Mouse (Mus musculus) limb, embryonic 13.5 days (tissue): ENCODE results near the gene Kirrel3. TPM values are rescaled to one million over a fixed set of nuclear protein-coding genes. Genes with fewer than 3 reads are reported as not detected.

ENCODE experiments used
- ATAC-seq: fragments of 200-750 bp; cut with Nextera tagmentation; 2 replicates; pipeline ENCODE4 v1.8.0; 2017; ENCODE audit warnings: low read depth, moderate number of reproducible peaks, moderate TSS enrichment; ENCODE audit not compliant: low FRiP score
- H3K27ac ChIP-seq: fragments of 300-500 bp; sonication (generic); 2 replicates; pipeline ENCODE4 v1.5.1; 2015; ENCODE audit warnings: inconsistent platforms, mild to moderate bottlenecking, moderate library complexity
- H3K27me3 ChIP-seq: fragments of 300-500 bp; sonication (generic); 2 replicates; pipeline ENCODE4 v1.6.1; 2015; ENCODE audit warnings: mild to moderate bottlenecking, inconsistent platforms
- H3K36me3 ChIP-seq: fragments of 300-500 bp; sonication (generic); 2 replicates; pipeline ENCODE4 v1.6.1; 2015; ENCODE audit warnings: inconsistent platforms, mild to moderate bottlenecking, moderate library complexity
- H3K4me1 ChIP-seq: fragments of 300-500 bp; sonication (generic); 2 replicates; pipeline ENCODE4 v1.6.1; 2015; ENCODE audit warnings: inconsistent platforms
- H3K4me2 ChIP-seq: fragments of 300-500 bp; sonication (generic); replicated peaks from 2 replicates; pipeline ENCODE4 v1.6.1; 2015; ENCODE audit warnings: inconsistent platforms, mild to moderate bottlenecking, moderate library complexity
- H3K4me3 ChIP-seq: fragments of 300-500 bp; sonication (generic); 2 replicates; pipeline ENCODE4 v1.5.1; 2015; ENCODE audit warnings: moderate library complexity, mild to moderate bottlenecking, inconsistent platforms
- H3K9ac ChIP-seq: fragments of 300-500 bp; sonication (generic); 2 replicates; pipeline ENCODE4 v1.6.1; 2015; ENCODE audit warnings: mild to moderate bottlenecking, inconsistent platforms
- H3K9me3 ChIP-seq: fragments of 300-500 bp; sonication (generic); 2 replicates; pipeline ENCODE4 v1.6.1; 2016; ENCODE audit warnings: inconsistent platforms
- WGBS: fragments of 180-500 bp; shearing (Covaris S2); methylation state at CpG from one replicate; pipeline ENCODE4 v1.1.7; 2015; 5-methylcytosine and 5-hydroxymethylcytosine counted together
- polyA plus RNA-seq: library from polyadenylated mRNA; unstranded; fragments of >200 nt; fragmentation: Nextera tagmentation; extraction: Ambion mirVana; gene quantifications from 2 replicates; pipeline ENCODE4 v1.2.1, GENCODE M21; 2015

The Kirrel3 gene
- polyA plus RNA-seq, 1 experiment from 2014 or later, result 20.8 TPM

DNA sequence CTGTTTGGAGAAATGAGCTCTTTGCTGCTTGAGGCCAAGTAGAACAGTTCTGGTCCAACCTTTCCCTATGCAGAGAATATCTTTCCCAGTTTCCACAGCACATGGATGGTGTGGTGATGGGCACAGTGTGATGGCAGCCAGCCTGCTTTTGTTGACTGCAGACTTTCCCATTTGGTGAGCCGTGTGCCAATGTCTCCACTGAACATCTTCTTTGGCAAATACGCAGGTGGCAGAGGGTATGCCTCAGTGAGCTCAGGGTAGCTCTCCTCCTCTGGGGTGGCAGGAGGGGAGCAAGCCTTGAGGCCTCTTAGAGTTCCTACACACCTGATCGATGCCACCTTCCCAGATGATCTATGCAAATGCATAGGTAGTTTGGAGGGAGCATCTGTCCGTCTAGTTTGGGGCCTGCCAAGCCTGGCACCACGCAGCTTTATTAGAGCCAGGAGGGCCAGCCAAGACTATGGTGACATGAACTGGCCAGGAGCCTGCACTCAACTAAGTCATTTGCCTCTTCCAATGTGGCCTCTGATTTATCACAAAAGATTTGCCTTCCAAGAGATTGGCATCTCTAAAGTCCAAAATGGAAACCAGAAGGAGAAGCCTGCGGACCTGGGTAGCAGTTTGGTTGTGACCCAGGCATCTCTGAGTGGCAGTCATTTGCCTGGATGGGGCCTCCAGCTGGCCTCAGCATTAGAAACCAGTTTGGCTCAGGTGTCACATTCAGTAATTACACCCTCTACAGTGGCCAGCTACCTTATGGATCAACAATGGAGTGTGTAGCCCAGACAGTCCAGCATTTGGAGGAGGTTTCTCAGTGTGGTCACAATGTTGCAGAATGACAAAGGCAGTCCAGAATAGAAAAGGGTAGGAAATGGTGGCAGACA lies 127.4 kb downstream of the Kirrel3 start:
- Histone ChIP-seq H3K4me2 (no peak overlapping the region), H3K9ac (no peak overlapping the region), H3K27ac (no peak overlapping the region), H3K9me3 (no peaks in the 10 kb centered on the region), H3K4me3 (no peak overlapping the region), H3K27me3 (no peaks in the 10 kb centered on the region), H3K36me3 (no peaks in the 10 kb centered on the region), H3K4me1 (peaks cover 19% of the 10 kb centered on the region)
- no peak for ATAC-seq
- 89% methylated on average over 6 of the region's 6 CpGs for WGBS

DNA sequence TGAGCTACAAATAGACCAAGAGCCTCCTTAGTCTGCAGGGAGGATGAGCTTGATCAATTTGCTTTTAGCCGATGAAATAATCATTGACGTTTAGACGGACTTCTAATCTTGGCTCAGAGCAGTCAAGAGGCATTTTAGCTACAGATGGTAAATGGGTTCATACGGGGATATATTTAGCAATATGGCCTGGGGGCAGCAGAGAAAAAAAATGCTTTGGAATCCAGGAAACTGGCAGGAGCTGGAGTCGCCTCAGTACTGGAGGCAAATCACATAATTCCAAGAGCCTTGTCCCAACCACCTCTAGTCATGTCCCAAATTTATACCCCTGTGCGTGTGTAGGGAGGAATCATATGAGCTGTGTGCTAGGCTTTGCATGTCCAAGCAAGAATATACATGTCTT lies 132.4 kb downstream of the Kirrel3 start:
- H3K4me3 ChIP-seq, result no peak overlapping the region
- H3K4me2 ChIP-seq, result no peak overlapping the region
- H3K27ac ChIP-seq, result no peak overlapping the region
- peaks cover 9% of the 10 kb centered on the region for H3K4me1 ChIP-seq
- H3K9me3 ChIP-seq, result no peaks in the 10 kb centered on the region
- no peak for ATAC-seq
- no peak overlapping the region for H3K9ac ChIP-seq
- 66% methylated on average over 6 of the region's 6 CpGs for WGBS
- H3K36me3 ChIP-seq, result no peaks in the 10 kb centered on the region
- no peaks in the 10 kb centered on the region for H3K27me3 ChIP-seq

DNA sequence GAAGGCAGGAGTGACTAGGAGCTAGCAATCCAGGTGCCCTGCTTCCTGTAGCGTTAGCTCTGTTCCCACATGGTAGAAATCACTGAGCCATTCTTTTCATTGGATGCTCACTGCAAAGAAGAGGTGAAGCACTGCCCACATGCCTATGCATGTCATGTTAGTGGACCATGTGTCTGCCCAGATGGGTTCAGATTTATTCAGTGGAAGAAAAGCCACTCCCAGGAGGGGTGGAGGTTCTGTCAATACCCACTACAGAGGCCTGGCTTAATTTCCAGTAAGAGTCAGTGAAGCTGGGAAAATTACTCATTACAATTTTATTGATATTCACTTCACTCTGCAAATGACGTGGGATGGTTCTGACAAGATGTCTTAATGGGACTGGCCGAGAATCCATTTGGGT lies 134.2 kb downstream of the Kirrel3 start:
- no peaks in the 10 kb centered on the region for H3K27me3 ChIP-seq
- no peak overlapping the region for H3K9ac ChIP-seq
- no peaks in the 10 kb centered on the region for H3K36me3 ChIP-seq
- H3K27ac ChIP-seq, result no peak overlapping the region
- WGBS, result 81% methylated on average over 3 of the region's 3 CpGs
- no peak for ATAC-seq
- no peak overlapping the region for H3K4me2 ChIP-seq
- H3K4me3 ChIP-seq, result no peak overlapping the region
- peaks cover 15% of the 10 kb centered on the region for H3K4me1 ChIP-seq
- no peaks in the 10 kb centered on the region for H3K9me3 ChIP-seq

DNA sequence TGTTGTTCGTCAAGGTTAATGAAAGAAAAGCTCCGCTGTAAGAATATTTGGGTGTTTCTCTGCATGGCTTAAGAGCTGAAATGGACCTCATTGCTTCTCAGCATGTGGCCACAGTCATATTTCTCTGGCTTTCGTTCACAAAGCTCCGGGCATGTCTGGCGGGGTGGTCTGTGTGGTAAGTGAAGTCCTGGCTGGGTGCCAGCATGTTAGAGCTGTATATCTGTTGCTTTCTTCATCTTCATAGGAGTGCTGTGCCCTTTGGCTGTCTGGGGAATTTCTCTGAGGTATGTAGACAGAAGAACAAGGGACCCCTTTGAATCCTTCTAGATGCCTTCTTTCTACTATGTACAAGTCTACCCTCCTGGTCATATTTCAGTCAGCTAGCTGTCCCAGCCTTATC lies 137.8 kb downstream of the Kirrel3 start:
- no peak overlapping the region for H3K4me2 ChIP-seq
- H3K9me3 ChIP-seq, result no peaks in the 10 kb centered on the region
- no peaks in the 10 kb centered on the region for H3K36me3 ChIP-seq
- no peak overlapping the region for H3K4me3 ChIP-seq
- no peaks in the 10 kb centered on the region for H3K27me3 ChIP-seq
- no peak overlapping the region for H3K27ac ChIP-seq
- WGBS, result 37% methylated on average over 5 of the region's 5 CpGs
- no peak for ATAC-seq
- H3K4me1 ChIP-seq, result peaks cover 6% of the 10 kb centered on the region
- H3K9ac ChIP-seq, result no peak overlapping the region

DNA sequence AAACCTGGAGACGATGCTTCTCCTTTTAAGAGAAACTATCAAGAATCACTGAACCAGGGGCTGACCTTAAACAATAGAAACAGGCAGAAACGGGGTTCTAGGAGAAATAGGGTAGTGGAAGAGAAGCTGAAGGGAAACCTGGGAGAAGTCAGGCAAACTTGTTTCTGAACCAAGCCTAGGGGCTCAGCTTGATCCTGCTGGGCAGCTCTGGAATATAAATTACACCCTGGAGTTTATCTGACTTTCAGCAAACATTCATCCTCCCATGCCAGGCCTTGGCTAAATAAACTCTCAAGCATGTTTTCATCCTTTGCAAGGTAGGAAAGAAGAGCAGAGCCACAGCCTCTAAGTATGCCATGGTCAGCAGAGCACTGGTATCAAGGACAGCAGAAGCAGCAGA lies 138.3 kb downstream of the Kirrel3 start:
- H3K9me3 ChIP-seq, result no peaks in the 10 kb centered on the region
- no peak overlapping the region for H3K9ac ChIP-seq
- H3K27me3 ChIP-seq, result no peaks in the 10 kb centered on the region
- H3K27ac ChIP-seq, result no peak overlapping the region
- ATAC-seq, result no peak
- peaks cover 6% of the 10 kb centered on the region for H3K4me1 ChIP-seq
- no peak overlapping the region for H3K4me2 ChIP-seq
- no peak overlapping the region for H3K4me3 ChIP-seq
- WGBS, result 72% methylated on average over 2 of the region's 2 CpGs
- no peaks in the 10 kb centered on the region for H3K36me3 ChIP-seq

DNA sequence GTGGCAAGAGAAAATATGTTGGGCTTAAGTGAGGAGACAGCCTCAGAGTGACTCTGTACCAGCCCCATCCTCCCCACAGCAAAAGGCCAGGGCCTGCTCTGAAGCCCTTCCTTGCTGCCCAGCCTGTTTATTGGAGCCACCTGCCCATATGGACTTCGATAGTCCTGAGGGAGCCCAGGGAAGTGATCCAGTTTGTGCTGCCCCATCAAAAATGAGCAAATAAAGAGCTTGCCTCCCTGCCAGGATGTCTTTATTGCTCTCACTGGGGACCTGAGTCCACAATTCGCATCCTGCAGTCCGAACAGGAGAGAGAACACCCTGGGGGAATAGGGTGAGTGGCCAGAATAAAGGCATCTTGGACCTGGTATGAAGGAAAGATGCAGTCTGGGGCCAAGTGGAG lies 143.1 kb downstream of the Kirrel3 start:
- H3K9me3 ChIP-seq, result no peaks in the 10 kb centered on the region
- no peaks in the 10 kb centered on the region for H3K36me3 ChIP-seq
- no peak overlapping the region for H3K4me3 ChIP-seq
- ATAC-seq, result no peak
- H3K4me2 ChIP-seq, result no peak overlapping the region
- 37% methylated on average over 3 of the region's 3 CpGs for WGBS
- no peak overlapping the region for H3K27ac ChIP-seq
- peaks cover under 1% of the 10 kb centered on the region; the same call in 1 of the 2 replicates for H3K4me1 ChIP-seq
- H3K9ac ChIP-seq, result no peak overlapping the region
- H3K27me3 ChIP-seq, result no peaks in the 10 kb centered on the region

DNA sequence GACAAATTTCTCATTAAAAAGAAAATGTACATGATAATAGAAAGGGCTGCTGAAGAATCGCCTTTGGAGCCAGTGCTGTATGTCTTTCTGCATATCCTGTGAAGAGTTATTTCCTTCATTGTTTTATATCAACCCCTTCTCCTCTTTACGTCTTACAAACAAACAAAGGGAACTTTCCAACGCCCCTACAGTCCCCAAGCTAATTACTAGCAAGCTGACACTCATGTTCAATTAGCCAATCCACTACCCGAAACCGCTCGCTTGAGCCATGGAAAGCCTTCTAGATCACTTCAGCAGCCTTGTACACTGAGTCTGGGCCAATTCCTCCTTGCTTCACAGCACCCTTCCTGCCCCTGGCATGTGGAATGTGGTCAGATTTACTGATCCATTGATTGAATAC lies 150.0 kb downstream of the Kirrel3 start:
- no peaks in the 10 kb centered on the region; the same call in 1 of the 2 replicates for H3K4me1 ChIP-seq
- no peak for ATAC-seq
- no peaks in the 10 kb centered on the region for H3K9me3 ChIP-seq
- H3K27me3 ChIP-seq, result no peaks in the 10 kb centered on the region
- H3K27ac ChIP-seq, result no peak overlapping the region
- WGBS, result 75% methylated on average over 6 of the region's 6 CpGs
- no peaks in the 10 kb centered on the region for H3K36me3 ChIP-seq
- H3K9ac ChIP-seq, result no peak overlapping the region
- no peak overlapping the region for H3K4me2 ChIP-seq
- H3K4me3 ChIP-seq, result no peak overlapping the region

DNA sequence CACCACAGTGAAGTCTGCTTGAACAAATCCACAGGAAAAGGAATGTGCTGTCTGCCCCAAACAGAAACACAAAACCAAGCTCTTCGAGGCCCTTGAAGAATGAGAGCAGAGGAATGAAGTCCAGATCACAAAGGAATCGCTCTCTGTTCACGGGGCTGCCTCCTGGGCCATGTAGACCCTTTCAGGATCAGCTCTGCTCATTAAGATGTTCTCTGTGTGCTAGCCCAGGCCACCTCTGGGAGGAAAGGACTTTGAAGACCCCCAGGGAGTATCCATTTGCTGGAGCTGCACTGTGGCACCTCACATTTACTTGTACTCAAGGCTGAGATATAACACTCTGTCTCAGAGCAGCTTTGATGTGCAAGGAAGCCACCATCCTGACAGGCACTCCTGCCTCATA lies 158.2 kb downstream of the Kirrel3 start:
- H3K27me3 ChIP-seq, result no peaks in the 10 kb centered on the region; the same call in 1 of the 2 replicates
- peaks cover 20% of the 10 kb centered on the region for H3K4me1 ChIP-seq
- H3K9ac ChIP-seq, result no peak overlapping the region
- 49% methylated on average over 3 of the region's 3 CpGs for WGBS
- no peak for ATAC-seq
- H3K27ac ChIP-seq, result no peak overlapping the region
- no peak overlapping the region for H3K4me3 ChIP-seq
- H3K4me2 ChIP-seq, result no peak overlapping the region
- no peaks in the 10 kb centered on the region for H3K36me3 ChIP-seq
- H3K9me3 ChIP-seq, result no peaks in the 10 kb centered on the region

DNA sequence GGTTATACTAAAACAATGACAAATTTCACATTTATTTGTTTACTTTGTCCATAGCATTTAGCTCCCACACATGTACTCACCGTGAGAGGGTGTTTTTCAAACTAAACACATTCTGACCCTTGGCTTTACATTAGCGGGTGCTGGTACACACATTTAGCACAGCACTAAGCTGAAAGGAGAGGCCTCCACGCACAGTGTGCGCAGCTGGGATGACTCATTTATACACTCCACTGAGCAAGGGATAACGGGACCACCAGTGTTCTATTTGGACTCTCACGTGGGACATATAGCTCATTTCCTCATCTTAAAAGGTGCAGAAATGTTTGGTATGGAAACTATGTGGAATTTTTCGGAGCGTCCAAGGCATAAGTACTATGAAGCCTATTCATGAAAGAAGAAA lies 158.7 kb downstream of the Kirrel3 start:
- ATAC-seq, result no peak
- H3K4me1 ChIP-seq, result peaks cover 20% of the 10 kb centered on the region
- H3K27me3 ChIP-seq, result no peaks in the 10 kb centered on the region; the same call in 1 of the 2 replicates
- no peak overlapping the region for H3K9ac ChIP-seq
- H3K36me3 ChIP-seq, result no peaks in the 10 kb centered on the region
- H3K4me2 ChIP-seq, result no peak overlapping the region
- H3K27ac ChIP-seq, result no peak overlapping the region
- no peaks in the 10 kb centered on the region for H3K9me3 ChIP-seq
- no peak overlapping the region for H3K4me3 ChIP-seq
- WGBS, result 58% methylated on average over 8 of the region's 8 CpGs

DNA sequence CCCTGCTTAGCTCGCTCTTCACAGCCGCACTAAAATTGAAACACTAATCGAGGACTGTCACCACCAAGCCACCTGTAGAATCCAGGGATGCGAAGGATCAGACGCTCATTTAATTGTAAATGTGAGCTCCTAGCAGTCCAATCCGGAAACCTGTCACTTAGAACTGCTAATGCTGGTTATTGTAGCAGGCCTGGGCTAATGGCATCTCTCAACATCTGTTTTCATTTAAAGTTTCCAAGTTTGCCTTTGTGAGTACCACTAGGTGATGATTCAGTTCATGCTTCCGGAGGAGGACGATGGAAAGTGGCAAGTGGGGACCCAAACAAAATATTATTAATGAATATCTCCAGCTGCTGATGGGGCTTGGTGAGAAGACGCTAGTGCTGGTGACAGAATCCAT lies 161.1 kb downstream of the Kirrel3 start:
- Histone ChIP-seq H3K9ac (no peak overlapping the region), H3K4me1 (peaks cover 20% of the 10 kb centered on the region), H3K4me2 (no peak overlapping the region), H3K27me3 (no peaks in the 10 kb centered on the region; the same call in 1 of the 2 replicates), H3K27ac (no peak overlapping the region), H3K36me3 (no peaks in the 10 kb centered on the region), H3K9me3 (no peaks in the 10 kb centered on the region), H3K4me3 (no peak overlapping the region)
- ATAC-seq, result no peak
- 23% methylated on average over 9 of the region's 9 CpGs for whole genome bisulfite sequencing

DNA sequence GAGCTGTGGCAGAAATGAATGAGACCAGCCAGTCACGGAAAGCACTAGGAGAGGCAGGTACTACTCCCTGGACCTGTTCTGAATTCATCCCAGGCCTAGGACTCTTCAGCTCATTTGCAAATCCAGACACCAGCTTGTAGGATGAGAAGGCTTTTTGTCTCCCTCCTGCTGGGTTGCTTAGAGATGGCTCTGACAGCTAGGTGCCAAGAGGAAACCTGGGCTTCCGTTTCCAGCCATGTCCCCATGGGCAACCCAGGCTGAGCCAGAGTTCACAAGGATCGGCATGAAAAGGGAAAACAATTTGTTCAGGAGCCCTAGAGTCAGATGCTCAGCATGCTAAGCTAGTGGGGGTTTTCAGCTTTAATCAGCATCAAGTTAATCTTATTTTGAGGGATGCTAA lies 166.6 kb downstream of the Kirrel3 start:
- Histone ChIP-seq H3K4me1 (no peaks in the 10 kb centered on the region), H3K9ac (no peak overlapping the region), H3K4me3 (no peak overlapping the region), H3K9me3 (no peaks in the 10 kb centered on the region), H3K36me3 (no peaks in the 10 kb centered on the region), H3K27me3 (no peaks in the 10 kb centered on the region; the same call in 1 of the 2 replicates), H3K27ac (no peak overlapping the region), H3K4me2 (no peak overlapping the region)
- ATAC-seq, result no peak
- 52% methylated on average over 3 of the region's 3 CpGs for WGBS

DNA sequence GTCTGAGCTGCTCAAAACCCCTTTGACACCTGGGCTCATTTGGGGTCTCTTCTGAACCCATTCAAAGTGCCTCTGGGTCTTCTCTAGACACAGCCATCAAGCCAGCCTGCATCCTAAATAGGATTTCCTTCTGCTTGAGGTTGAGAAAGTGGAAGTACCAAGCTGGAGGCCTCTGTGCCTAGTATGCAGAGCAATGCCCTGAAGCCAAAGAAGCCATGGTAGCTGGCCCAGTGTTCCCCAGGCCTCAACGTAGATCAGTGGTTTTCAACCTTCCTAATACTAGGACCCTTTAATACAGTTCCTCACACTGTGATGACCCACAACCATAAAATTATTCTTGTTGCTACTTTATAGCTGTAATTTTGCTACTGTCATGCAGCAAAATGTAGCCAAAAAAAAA lies 167.4 kb downstream of the Kirrel3 start:
- 85% methylated on average over 1 of the region's 1 CpGs for WGBS
- Histone ChIP-seq H3K27ac (no peak overlapping the region), H3K4me1 (no peaks in the 10 kb centered on the region), H3K4me2 (no peak overlapping the region), H3K9ac (no peak overlapping the region), H3K36me3 (no peaks in the 10 kb centered on the region), H3K27me3 (no peaks in the 10 kb centered on the region; the same call in 1 of the 2 replicates), H3K9me3 (no peaks in the 10 kb centered on the region), H3K4me3 (no peak overlapping the region)
- ATAC-seq, result no peak

DNA sequence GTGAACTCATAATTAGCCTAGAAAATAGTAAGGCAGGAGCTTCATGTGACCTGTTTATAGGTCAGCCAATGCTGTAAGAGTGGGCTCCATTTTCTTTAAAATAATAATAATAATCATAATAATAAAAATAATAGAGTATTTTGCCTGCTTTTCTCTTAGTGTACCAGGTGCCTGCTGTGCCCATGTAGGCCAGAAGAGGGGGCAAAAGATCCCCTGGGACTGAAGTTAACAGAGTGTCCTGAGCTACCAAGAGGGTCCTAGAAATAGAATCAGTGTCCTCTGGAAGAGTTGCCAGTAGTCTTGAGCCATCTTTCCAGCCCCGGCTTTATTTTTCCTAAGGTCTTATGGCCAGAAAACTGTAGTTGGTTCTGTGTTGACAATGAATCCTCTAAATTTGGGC lies 174.9 kb downstream of the Kirrel3 start:
- ATAC-seq, result no peak

More for the DNA sequence above, 174.9 kb downstream of the Kirrel3 start:
- Histone ChIP-seq H3K36me3 (no peaks in the 10 kb centered on the region), H3K27me3 (no peaks in the 10 kb centered on the region), H3K4me1 (no peaks in the 10 kb centered on the region), H3K4me2 (no peak overlapping the region), H3K9ac (no peak overlapping the region), H3K9me3 (no peaks in the 10 kb centered on the region), H3K27ac (no peak overlapping the region), H3K4me3 (no peak overlapping the region)
- 85% methylated on average over 1 of the region's 1 CpGs for WGBS
